Mouse (Mus musculus) stomach, postnatal 0 days (tissue): Measurements from ENCODE around the gene Cep104. TPM values are rescaled to one million over a fixed set of nuclear protein-coding genes. Genes with fewer than 3 reads are reported as not detected.

Source experiments
- ATAC-seq: fragments of 200-750 bp; cut with Nextera tagmentation; 2 replicates; pipeline ENCODE4 v1.8.0; 2017; ENCODE audit not compliant: low FRiP score, low TSS enrichment
- DNase-seq: peaks from one replicate; pipeline ENCODE4 v3.0.0-alpha.2; 2016; ENCODE audit warnings: low spot score
- H3K27ac ChIP-seq: fragments of 300-500 bp; sonication (generic); replicated peaks from 2 replicates; pipeline ENCODE4 v1.5.1; 2014; ENCODE audit warnings: mild to moderate bottlenecking, control low read depth
- H3K27me3 ChIP-seq: fragments of 300-500 bp; sonication (generic); 2 replicates; pipeline ENCODE4 v1.6.1; 2014; ENCODE audit warnings: low read length; ENCODE audit not compliant: control insufficient read depth, insufficient read depth
- H3K36me3 ChIP-seq: fragments of 300-500 bp; sonication (generic); 2 replicates; pipeline ENCODE4 v1.6.1; 2014; ENCODE audit warnings: low read length, mixed read lengths; ENCODE audit not compliant: control insufficient read depth, insufficient read depth
- H3K4me1 ChIP-seq: fragments of 300-500 bp; sonication (generic); replicated peaks from 2 replicates; pipeline ENCODE4 v1.6.1; 2014; ENCODE audit warnings: antibody characterized with exemption; ENCODE audit not compliant: control insufficient read depth, insufficient read depth
- H3K4me2 ChIP-seq: fragments of 300-500 bp; sonication (generic); replicated peaks from 2 replicates; pipeline ENCODE4 v1.6.1; 2014; ENCODE audit warnings: low read depth, mild to moderate bottlenecking, control low read depth, moderate library complexity
- H3K4me3 ChIP-seq: fragments of 300-500 bp; sonication (generic); 2 replicates; pipeline ENCODE4 v1.5.1; 2014; ENCODE audit warnings: low read depth, low read length, control low read depth
- H3K9ac ChIP-seq: fragments of 300-500 bp; sonication (generic); 2 replicates; pipeline ENCODE4 v1.6.1; 2014; ENCODE audit warnings: mild to moderate bottlenecking, low read length, control low read depth, mixed read lengths
- H3K9me3 ChIP-seq: fragments of 300-500 bp; sonication (generic); 2 replicates; pipeline ENCODE4 v1.6.1; 2016; ENCODE audit warnings: low read length; ENCODE audit not compliant: control insufficient read depth
- CTCF ChIP-seq: IDR thresholded peaks from 2 replicates; pipeline ENCODE4 v1.5.1; 2016; ENCODE audit warnings: antibody characterized with exemption, low read depth, mild to moderate bottlenecking, moderate library complexity
- EP300 ChIP-seq: optimal IDR thresholded peaks from 2 replicates; pipeline ENCODE3; 2016; ENCODE audit warnings: antibody characterized with exemption
- WGBS: fragments of 180-500 bp; shearing (Covaris S2); extraction: QIAGEN DNeasy Blood & Tissue Kit; methylation state at CpG from one replicate; pipeline ENCODE4 v1.1.7; 2014; 5-methylcytosine and 5-hydroxymethylcytosine counted together
- polyA plus RNA-seq: library from polyadenylated mRNA; unstranded; fragments of >200 nt; fragmentation: Nextera tagmentation; extraction: Ambion mirVana; gene quantifications from 2 replicates; pipeline ENCODE4 v1.2.1, GENCODE M21; 2015

Gene Cep104
- polyA plus RNA-seq, 1 experiment from 2014 or later: 4.9 TPM

- TF ChIP-seq EP300: no peak
- TF ChIP-seq CTCF: peak; percentile 19; the same call in 1 of the 2 replicates
- H3K4me3 ChIP-seq: peak overlapping the region; percentile 97
- ATAC-seq (no peak), DNase-seq (no peak)
- H3K27me3 ChIP-seq: no peaks in the 10 kb centered on the region
- H3K36me3 ChIP-seq: no peaks in the 10 kb centered on the region; the same call in 1 of the 2 replicates
- no peaks in the 10 kb centered on the region for H3K4me1 ChIP-seq
- no peaks in the 10 kb centered on the region for H3K9me3 ChIP-seq
- no peak overlapping the region for H3K27ac ChIP-seq
- WGBS: 38% methylated on average over 6 of the region's 6 CpGs
- peak overlapping the region; percentile 91 for H3K9ac ChIP-seq
- peak overlapping the region; percentile 91 for H3K4me2 ChIP-seq
Measured at GRCm38 (mm10) chr4:153975768-153976167, 774 bp downstream of the Cep104 start.

- Histone ChIP-seq H3K9me3 (no peaks in the 10 kb centered on the region), H3K4me2 (no peak overlapping the region), H3K4me3 (no peak overlapping the region), H3K4me1 (no peaks in the 10 kb centered on the region), H3K27ac (no peak overlapping the region), H3K36me3 (peaks cover 11% of the 10 kb centered on the region), H3K9ac (no peak overlapping the region), H3K27me3 (no peaks in the 10 kb centered on the region)
- no peak for ATAC-seq
- 85% methylated on average over 10 of the region's 10 CpGs for WGBS
- no peak for DNase-seq
- TF ChIP-seq EP300: no peak
- TF ChIP-seq CTCF: no peak
Measured at GRCm38 (mm10) chr4:153979243-153979642, 4.2 kb downstream of the Cep104 start.

GRCm38 (mm10) chr4:153980470-153980869, 5.5 kb downstream of the Cep104 start:
- Histone ChIP-seq H3K4me3 (no peak overlapping the region), H3K4me1 (no peaks in the 10 kb centered on the region), H3K9ac (no peak overlapping the region), H3K27me3 (no peaks in the 10 kb centered on the region), H3K9me3 (no peaks in the 10 kb centered on the region), H3K27ac (no peak overlapping the region), H3K36me3 (peaks cover 21% of the 10 kb centered on the region), H3K4me2 (no peak overlapping the region)
- ATAC-seq: no peak
- WGBS: 86% methylated on average over 7 of the region's 11 CpGs
- TF ChIP-seq CTCF: no peak
- TF ChIP-seq EP300: no peak
- no peak for DNase-seq

GRCm38 (mm10) chr4:153992715-153993114, 17.7 kb downstream of the Cep104 start:
- ATAC-seq (no peak), DNase-seq (no peak)
- Histone ChIP-seq H3K4me3 (no peak overlapping the region), H3K9me3 (no peaks in the 10 kb centered on the region), H3K27me3 (no peaks in the 10 kb centered on the region), H3K9ac (no peak overlapping the region), H3K27ac (no peak overlapping the region), H3K36me3 (peaks cover 54% of the 10 kb centered on the region), H3K4me1 (no peaks in the 10 kb centered on the region), H3K4me2 (no peak overlapping the region)
- TF ChIP-seq EP300: no peak
- TF ChIP-seq CTCF: no peak
- WGBS: 86% methylated on average over 10 of the region's 10 CpGs

GRCm38 (mm10) chr4:153993505-153993904, 18.5 kb downstream of the Cep104 start:
- Histone ChIP-seq H3K36me3 (peaks cover 48% of the 10 kb centered on the region), H3K4me3 (no peak overlapping the region), H3K4me1 (no peaks in the 10 kb centered on the region), H3K9ac (no peak overlapping the region), H3K4me2 (no peak overlapping the region), H3K9me3 (no peaks in the 10 kb centered on the region), H3K27me3 (no peaks in the 10 kb centered on the region), H3K27ac (no peak overlapping the region)
- 86% methylated on average over 8 of the region's 8 CpGs for WGBS
- DNase-seq (no peak), ATAC-seq (no peak)
- TF ChIP-seq EP300 (no peak), CTCF (no peak)

GRCm38 (mm10) chr4:154005488-154005887, 30.5 kb downstream of the Cep104 start:
- no peak for TF ChIP-seq EP300
- TF ChIP-seq CTCF: no peak
- WGBS: 92% methylated on average over 5 of the region's 5 CpGs
- no peak overlapping the region for H3K27ac ChIP-seq
- H3K4me3 ChIP-seq: no peak overlapping the region
- H3K4me1 ChIP-seq: no peaks in the 10 kb centered on the region
- no peak overlapping the region for H3K4me2 ChIP-seq
- no peaks in the 10 kb centered on the region for H3K9me3 ChIP-seq
- ATAC-seq (no peak), DNase-seq (no peak)
- no peak overlapping the region for H3K9ac ChIP-seq
- peaks cover 6% of the 10 kb centered on the region; the same call in 1 of the 2 replicates for H3K36me3 ChIP-seq
- no peaks in the 10 kb centered on the region for H3K27me3 ChIP-seq
